Mouse (Mus musculus) G1E (cell line): ENCODE data around the gene Nrg3.

Experiments used
- CTCF ChIP-seq: IDR thresholded peaks from 2 replicates; pipeline ENCODE4 v1.5.1; 2012; ENCODE audit warnings: low read depth, low read length, inconsistent platforms, mixed read lengths
- GATA1 ChIP-seq: IDR thresholded peaks from 2 replicates; pipeline ENCODE4 v1.6.1; 2012; ENCODE audit warnings: borderline replicate concordance, low read length, inconsistent platforms, mixed read lengths
- POLR2AphosphoS5 ChIP-seq: IDR thresholded peaks from 2 replicates; pipeline ENCODE4 v1.6.1; 2012; ENCODE audit warnings: low read depth, low read length, inconsistent platforms; ENCODE audit not compliant: insufficient replicate concordance
- TAL1 ChIP-seq: conservative IDR thresholded peaks from 2 replicates; pipeline ENCODE4 v1.6.1; 2012; ENCODE audit warnings: low read depth, low read length, inconsistent platforms, mixed read lengths

DNA sequence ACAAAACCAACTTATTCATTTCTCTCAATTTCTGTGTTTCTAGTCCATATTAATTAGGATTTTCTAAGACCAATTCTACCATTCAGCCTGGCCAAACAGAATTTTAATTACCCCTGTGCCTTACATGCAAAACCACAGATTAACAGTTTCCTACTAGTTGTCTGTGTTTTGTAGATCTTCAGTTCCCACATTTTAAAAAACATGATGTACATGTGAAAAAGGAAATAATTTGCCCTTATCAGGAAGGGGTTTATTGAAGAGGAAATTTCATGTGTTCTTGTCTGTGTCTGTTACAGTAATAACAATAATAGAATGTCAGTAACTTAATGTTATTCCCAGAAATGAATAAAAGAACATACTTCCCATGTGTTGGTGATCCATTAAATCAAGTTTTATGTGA lies 939.4 kb downstream of the Nrg3 start:
- TF ChIP-seq CTCF (no peak), POLR2AphosphoS5 (no peak), TAL1 (no peak), GATA1 (no peak)
